Mouse (Mus musculus) G1E (cell line): Measurements from ENCODE around the gene Cd300lf. TPM values are rescaled to one million over a fixed set of nuclear protein-coding genes. Genes with fewer than 3 reads are reported as not detected.

Source experiments
- ATAC-seq: 2 replicates; pipeline ENCODE4 v1.8.0; 2016; ENCODE audit warnings: mild to moderate bottlenecking; ENCODE audit not compliant: insufficient number of reproducible peaks, poor library complexity, low FRiP score, severe bottlenecking; ENCODE audit errors: extremely low read depth
- DNase-seq: peaks from one replicate; pipeline ENCODE4 v3.0.0; 2012; ENCODE audit warnings: low spot score
- H3K27me3 ChIP-seq: 2 replicates; pipeline ENCODE4 v1.6.1; 2012; ENCODE audit warnings: mild to moderate bottlenecking, low read length, inconsistent platforms; ENCODE audit not compliant: insufficient read depth
- H3K36me3 ChIP-seq: replicated peaks from 2 replicates; pipeline ENCODE3; 2012; ENCODE audit warnings: mild to moderate bottlenecking, inconsistent platforms
- H3K4me1 ChIP-seq: 2 replicates; pipeline ENCODE4 v1.6.1; 2012; ENCODE audit warnings: low read depth, low read length, inconsistent platforms, mixed read lengths; ENCODE audit not compliant: insufficient read depth
- H3K4me3 ChIP-seq: 2 replicates; pipeline ENCODE4 v1.5.1; 2012; ENCODE audit warnings: low read depth, mild to moderate bottlenecking, inconsistent platforms, low read length, moderate library complexity, mixed read lengths
- H3K9me3 ChIP-seq: replicated peaks from 2 replicates; pipeline ENCODE4 v1.6.1; 2012; ENCODE audit warnings: inconsistent platforms
- CTCF ChIP-seq: IDR thresholded peaks from 2 replicates; pipeline ENCODE4 v1.5.1; 2012; ENCODE audit warnings: low read depth, low read length, inconsistent platforms, mixed read lengths
- GATA1 ChIP-seq: IDR thresholded peaks from 2 replicates; pipeline ENCODE4 v1.6.1; 2012; ENCODE audit warnings: borderline replicate concordance, low read length, inconsistent platforms, mixed read lengths
- GATA2 ChIP-seq: IDR thresholded peaks from 2 replicates; pipeline ENCODE4 v1.6.1; 2012; ENCODE audit warnings: low read depth, low read length, inconsistent platforms, borderline replicate concordance
- POLR2AphosphoS5 ChIP-seq: IDR thresholded peaks from 2 replicates; pipeline ENCODE4 v1.6.1; 2012; ENCODE audit warnings: low read depth, low read length, inconsistent platforms; ENCODE audit not compliant: insufficient replicate concordance
- TAL1 ChIP-seq: conservative IDR thresholded peaks from 2 replicates; pipeline ENCODE4 v1.6.1; 2012; ENCODE audit warnings: low read depth, low read length, inconsistent platforms, mixed read lengths
- polyA plus RNA-seq: library from polyadenylated mRNA; stranded (reverse); fragments of >175 nt; gene quantifications from 2 replicates; pipeline ENCODE4 v1.2.3, GENCODE M21; 2012
- total RNA-seq, 2 experiments: library from RNA; stranded (forward) in 1 of 2; stranded (reverse) in 1 of 2; fragments of 200-1000 nt in 1 of 2; fragments of >200 nt in 1 of 2; fragmentation: Nextera tagmentation in 1 of 2; gene quantifications; 2 replicates each; pipeline ENCODE4 v1.2.3; 2014 to 2017

Cd300lf gene
- total and polyA plus RNA-seq, 3 experiments, result 1.6 TPM; not detected in 2

DNA sequence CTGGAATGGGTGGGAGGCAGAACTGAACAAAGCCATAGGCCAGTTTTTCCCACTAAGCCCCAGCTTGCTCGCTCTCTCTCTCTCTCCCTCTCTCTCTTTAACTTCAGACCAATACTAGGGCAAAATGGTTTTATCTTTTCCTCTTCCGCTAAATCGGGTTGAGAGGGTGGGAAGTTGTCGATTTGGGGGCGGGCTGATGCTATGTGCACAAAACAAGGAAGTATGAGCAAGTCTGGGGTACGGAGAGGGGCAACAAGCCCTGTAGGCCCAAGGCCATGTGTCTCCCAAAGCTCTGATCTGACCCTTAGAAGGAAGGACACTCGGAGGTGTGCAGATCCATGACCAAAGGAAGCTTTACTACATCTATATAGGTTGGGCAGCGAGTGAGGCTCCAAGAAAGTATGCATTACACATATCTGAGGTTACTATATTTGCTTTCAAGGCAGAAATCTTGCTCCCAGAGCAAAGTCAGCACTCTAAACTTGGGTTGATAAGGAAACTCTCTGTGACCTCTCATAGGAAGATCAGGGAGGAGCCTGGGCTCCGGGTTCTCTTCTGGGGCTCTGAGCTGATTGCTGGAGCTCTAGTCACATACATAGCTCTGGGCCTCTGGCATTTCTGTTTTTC, 27.9 kb upstream of the Cd300lf start:
- H3K27me3 ChIP-seq, result peaks cover 12% of the 10 kb centered on the region
- DNase-seq, result no peak
- peaks cover 21% of the 10 kb centered on the region for H3K36me3 ChIP-seq
- peaks cover 71% of the 10 kb centered on the region for H3K4me1 ChIP-seq
- TF ChIP-seq CTCF (no peak), GATA2 (no peak), POLR2AphosphoS5 (no peak), TAL1 (no peak), GATA1 (no peak)
- ATAC-seq, result no peak
- H3K9me3 ChIP-seq, result no peaks in the 10 kb centered on the region
- H3K4me3 ChIP-seq, result peak overlapping the region; percentile 45; the same call in 1 of the 2 replicates

DNA sequence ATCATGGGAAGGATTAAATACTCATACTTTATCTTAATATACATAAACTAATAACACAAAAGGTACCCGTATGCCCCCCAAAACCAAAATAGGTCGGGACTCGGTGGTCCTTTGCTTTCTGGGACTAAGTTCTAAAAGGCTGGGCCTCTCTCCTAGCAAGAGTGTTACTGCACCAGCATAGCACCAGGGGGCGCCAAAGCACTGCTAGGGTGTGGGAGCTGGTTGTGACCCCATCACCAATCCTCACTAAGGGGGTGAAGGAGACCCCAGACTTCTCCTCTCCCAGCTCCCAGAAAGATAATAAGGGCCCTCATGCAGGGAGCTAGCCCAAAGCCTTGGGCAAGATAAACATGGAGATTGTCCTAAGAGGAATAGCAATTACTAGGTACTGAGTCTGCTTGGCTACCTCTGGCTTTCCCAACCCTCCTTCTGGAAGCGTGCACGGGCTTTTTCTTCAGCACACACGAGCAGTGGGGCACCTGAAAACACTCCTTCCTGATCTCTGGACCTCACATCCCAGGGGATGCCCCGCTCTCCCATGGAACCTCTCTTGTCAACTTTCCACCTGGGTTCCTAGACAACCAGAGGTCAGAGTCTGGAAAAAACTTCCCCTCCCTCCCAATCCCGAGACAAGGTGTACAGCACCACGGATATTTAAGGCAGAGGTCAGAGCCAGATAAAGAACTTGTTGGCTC, 27.2 kb upstream of the Cd300lf start:
- peak; percentile 63 for DNase-seq
- Histone ChIP-seq H3K27me3 (peaks cover 17% of the 10 kb centered on the region), H3K4me1 (peaks cover 65% of the 10 kb centered on the region), H3K9me3 (no peaks in the 10 kb centered on the region), H3K36me3 (peaks cover 15% of the 10 kb centered on the region), H3K4me3 (peak overlapping the region; percentile 45; the same call in 1 of the 2 replicates)
- TF ChIP-seq TAL1 (no peak), CTCF (peak; percentile 85), POLR2AphosphoS5 (no peak), GATA1 (no peak)
- ATAC-seq, result no peak

DNA sequence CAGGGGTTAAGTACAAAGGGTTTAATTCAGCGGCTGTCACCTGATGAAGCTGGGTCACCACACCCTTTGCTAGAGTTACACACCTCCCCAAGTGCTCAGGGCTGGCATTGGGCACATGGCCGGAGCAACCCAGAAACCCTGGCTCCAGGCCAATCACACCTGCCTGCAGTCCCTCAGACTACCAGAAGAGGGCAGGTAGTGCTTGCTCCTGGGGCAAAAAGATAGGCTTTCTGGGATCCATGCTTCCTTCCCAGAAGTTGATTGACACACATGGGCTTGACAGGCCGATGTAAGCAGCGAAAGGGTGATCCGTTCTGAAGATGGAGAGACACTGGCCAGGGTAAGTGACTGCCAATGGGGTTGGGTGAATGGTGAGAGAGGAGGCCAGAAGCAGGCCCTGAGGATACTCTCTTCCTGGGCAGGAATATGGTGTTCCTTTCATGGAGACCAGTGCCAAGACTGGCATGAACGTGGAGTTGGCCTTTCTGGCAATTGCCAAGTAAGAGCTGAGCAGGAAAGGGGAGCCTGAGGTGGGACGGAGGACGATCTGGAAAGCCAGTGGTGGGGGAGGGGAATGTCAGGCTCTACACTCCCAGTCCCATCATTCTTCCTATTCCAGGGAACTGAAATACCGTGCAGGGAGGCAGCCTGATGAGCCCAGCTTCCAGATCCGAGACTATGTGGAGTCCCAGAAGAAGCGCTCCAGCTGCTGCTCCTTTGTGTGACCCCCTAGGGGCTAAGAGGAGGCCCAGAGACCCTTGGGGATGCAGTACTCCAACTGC, 26.4 kb upstream of the Cd300lf start:
- peaks cover 7% of the 10 kb centered on the region for H3K36me3 ChIP-seq
- no peak for DNase-seq
- H3K4me1 ChIP-seq, result peaks cover 57% of the 10 kb centered on the region
- no peak overlapping the region for H3K4me3 ChIP-seq
- H3K9me3 ChIP-seq, result no peaks in the 10 kb centered on the region
- TF ChIP-seq TAL1 (no peak), CTCF (peak; percentile 87)
- no peak for ATAC-seq
- peaks cover 24% of the 10 kb centered on the region for H3K27me3 ChIP-seq

DNA sequence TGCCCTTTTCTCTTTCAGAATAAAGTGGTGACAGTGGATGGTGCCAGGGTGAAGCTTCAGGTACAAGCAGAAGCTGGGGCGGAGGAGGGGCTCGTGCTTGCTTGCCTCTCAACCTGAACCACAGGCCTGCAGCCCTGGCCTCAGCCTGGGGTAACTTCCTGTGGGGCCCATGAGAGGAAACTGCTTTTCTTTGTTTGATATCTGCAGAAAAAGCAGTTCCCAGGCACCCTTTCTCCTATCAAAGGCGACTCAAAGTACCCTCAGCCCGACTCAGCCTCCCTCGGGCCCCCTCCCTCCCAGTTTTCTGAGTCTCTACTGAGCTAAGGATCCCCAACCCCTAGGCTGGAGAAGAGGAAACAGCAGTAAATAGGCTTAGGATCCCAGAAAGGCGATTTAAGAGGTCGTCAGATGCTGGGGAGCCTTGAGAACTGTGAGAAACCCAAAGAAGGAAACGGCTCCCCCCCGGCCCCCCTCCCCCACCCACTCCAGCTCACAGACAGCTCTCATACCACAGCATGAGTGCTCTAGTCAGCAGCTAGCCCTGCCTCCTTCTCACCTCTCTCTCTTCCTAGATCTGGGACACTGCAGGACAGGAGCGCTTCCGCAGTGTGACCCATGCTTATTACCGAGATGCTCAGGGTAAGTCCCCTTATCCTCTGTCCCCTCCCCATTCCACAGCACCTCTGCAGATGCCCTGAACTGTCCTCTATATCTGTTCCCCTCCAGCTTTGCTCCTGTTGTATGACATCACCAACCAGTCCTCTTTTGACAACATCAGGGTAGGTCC, 24.3 kb upstream of the Cd300lf start:
- TF ChIP-seq POLR2AphosphoS5 (no peak), CTCF (no peak), GATA2 (no peak)
- DNase-seq (no peak), ATAC-seq (peak; percentile 23)
- Histone ChIP-seq H3K27me3 (peaks cover 43% of the 10 kb centered on the region), H3K4me1 (peaks cover 63% of the 10 kb centered on the region), H3K9me3 (no peaks in the 10 kb centered on the region), H3K36me3 (no peaks in the 10 kb centered on the region), H3K4me3 (no peak overlapping the region; the same call in 1 of the 2 replicates)

DNA sequence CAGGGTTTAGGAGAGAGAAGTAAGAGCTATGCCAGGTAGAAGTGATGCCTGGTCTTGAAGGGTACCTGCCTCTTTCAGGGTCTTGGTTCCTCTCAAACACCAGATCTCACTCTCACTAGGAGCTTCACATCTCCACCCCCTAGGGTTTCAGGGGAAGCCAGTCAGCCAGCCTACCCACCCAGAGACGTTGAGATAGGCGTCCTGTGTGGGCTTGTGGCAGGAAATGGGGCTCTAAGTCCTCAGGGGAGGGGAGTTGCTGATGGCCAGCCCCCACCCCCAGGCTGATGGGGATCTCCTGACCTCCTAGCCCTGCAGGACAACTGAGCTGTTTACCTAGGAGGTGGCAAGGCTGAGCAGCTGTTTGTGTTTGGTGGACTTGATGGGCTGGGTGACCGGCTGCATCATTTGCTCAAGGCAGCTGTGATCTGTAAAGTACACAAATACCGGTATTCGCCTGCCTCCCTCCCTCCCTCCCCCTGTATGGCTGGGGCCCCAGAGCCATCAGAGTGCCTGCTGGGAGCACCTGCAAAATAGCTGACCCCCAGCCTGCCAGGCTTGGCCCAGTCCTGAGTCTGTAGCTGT, 21.4 kb upstream of the Cd300lf start:
- Histone ChIP-seq H3K36me3 (no peaks in the 10 kb centered on the region), H3K27me3 (peaks cover 69% of the 10 kb centered on the region), H3K9me3 (no peaks in the 10 kb centered on the region), H3K4me3 (no peak overlapping the region), H3K4me1 (peaks cover 36% of the 10 kb centered on the region)
- no peak for ATAC-seq
- DNase-seq, result no peak
- no peak for TF ChIP-seq GATA1
- TF ChIP-seq POLR2AphosphoS5, result no peak
- no peak for TF ChIP-seq CTCF
- no peak for TF ChIP-seq GATA2
- no peak for TF ChIP-seq TAL1

DNA sequence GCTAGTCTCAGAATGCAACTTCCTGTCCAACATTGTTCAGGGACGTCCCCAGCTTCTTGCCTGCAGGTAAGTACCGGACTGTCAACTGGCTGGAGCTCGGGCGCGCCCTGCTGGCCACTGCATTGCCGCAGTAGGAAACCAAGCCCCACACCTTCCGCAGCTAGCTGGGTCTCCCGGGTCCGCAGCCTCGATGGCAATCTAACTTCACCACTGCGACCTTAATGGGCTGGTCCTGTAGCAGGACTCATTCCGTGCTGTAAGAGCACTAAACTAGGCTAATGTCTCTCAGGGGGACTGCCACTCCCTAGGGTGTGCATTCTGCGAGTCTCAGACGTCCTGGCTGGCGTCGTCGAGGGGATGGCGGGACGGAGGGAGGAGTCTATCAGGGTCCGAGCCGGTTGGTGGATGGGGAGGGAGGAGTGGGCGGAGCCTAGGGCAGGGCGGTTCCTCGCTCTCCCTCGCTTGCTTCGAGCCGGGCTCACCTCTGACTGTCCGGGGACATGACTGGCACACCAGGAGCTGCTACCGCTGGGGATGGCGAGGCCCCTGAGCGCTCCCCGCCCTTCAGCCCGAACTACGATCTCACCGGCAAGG, 20.0 kb upstream of the Cd300lf start:
- peak; percentile 36 for ATAC-seq
- DNase-seq, result no peak
- Histone ChIP-seq H3K36me3 (no peaks in the 10 kb centered on the region), H3K27me3 (peaks cover 76% of the 10 kb centered on the region), H3K4me1 (peaks cover 28% of the 10 kb centered on the region), H3K4me3 (peak overlapping the region; percentile 13; the same call in 1 of the 2 replicates), H3K9me3 (no peaks in the 10 kb centered on the region)
- TF ChIP-seq TAL1, result no peak
- TF ChIP-seq GATA1, result no peak
- TF ChIP-seq GATA2, result no peak
- no peak for TF ChIP-seq POLR2AphosphoS5
- peak; percentile 17; the same call in 1 of the 2 replicates for TF ChIP-seq CTCF
